Mouse (Mus musculus) cerebellum, adult 8-10 months (tissue): ENCODE data around the gene Ap1b1.

Experiments
- DNase-seq: peaks from one replicate; pipeline ENCODE4 v3.0.0; 2022

The Ap1b1 gene

GRCm38 (mm10) chr11:5040585-5040984 is 54.0 kb downstream of the Ap1b1 start:
- DNase-seq, result no peak

GRCm38 (mm10) chr11:5041144-5041780 is 54.6 kb downstream of the Ap1b1 start:
- no peak for DNase-seq

GRCm38 (mm10) chr11:5042645-5043381 is 56.2 kb downstream of the Ap1b1 start:
- DNase-seq, result no peak

- no peak for DNase-seq
These were observed 59.8 kb downstream of the Ap1b1 start for GRCm38 (mm10) chr11:5046321-5046926.

- no peak for DNase-seq
These were observed 65.0 kb downstream of the Ap1b1 start for GRCm38 (mm10) chr11:5051629-5052028.

- no peak for DNase-seq
These were observed 65.7 kb downstream of the Ap1b1 start for GRCm38 (mm10) chr11:5052200-5052854.

GRCm38 (mm10) chr11:5054151-5054550 is 67.5 kb downstream of the Ap1b1 start:
- no peak for DNase-seq

GRCm38 (mm10) chr11:5054874-5055273 is 68.2 kb downstream of the Ap1b1 start:
- no peak for DNase-seq

GRCm38 (mm10) chr11:5055945-5056938 is 69.6 kb downstream of the Ap1b1 start:
- no peak for DNase-seq

GRCm38 (mm10) chr11:5057064-5057463 is 70.4 kb downstream of the Ap1b1 start:
- no peak for DNase-seq

- DNase-seq, result no peak
These were observed 70.9 kb downstream of the Ap1b1 start for GRCm38 (mm10) chr11:5057541-5057855.

- no peak for DNase-seq
These were observed 71.4 kb downstream of the Ap1b1 start, which contains the start of gene Rasl10a for GRCm38 (mm10) chr11:5057856-5058641. Gene Rasl10a (plus strand): TSS chr11:5058128.

- DNase-seq, result no peak
These were observed 72.2 kb downstream of the Ap1b1 start for GRCm38 (mm10) chr11:5058783-5059182.

GRCm38 (mm10) chr11:5059230-5059629 is 72.6 kb downstream of the Ap1b1 start:
- DNase-seq, result no peak

GRCm38 (mm10) chr11:5059704-5060156 is 73.1 kb downstream of the Ap1b1 start:
- DNase-seq, result no peak

- DNase-seq, result no peak
These were observed 74.3 kb downstream of the Ap1b1 start for GRCm38 (mm10) chr11:5060756-5061412.

GRCm38 (mm10) chr11:5061413-5062139 is 75.0 kb downstream of the Ap1b1 start:
- DNase-seq, result peak; percentile 79

GRCm38 (mm10) chr11:5062326-5062725 is 75.7 kb downstream of the Ap1b1 start:
- no peak for DNase-seq

GRCm38 (mm10) chr11:5062860-5063505 is 76.4 kb downstream of the Ap1b1 start:
- DNase-seq, result no peak
